Mouse (Mus musculus) midbrain, embryonic 11.5 days (tissue): ENCODE results near the gene Ptprf. TPM values are rescaled to one million over a fixed set of nuclear protein-coding genes. Genes with fewer than 3 reads are reported as not detected.

Source experiments
- ATAC-seq: fragments of 200-750 bp; cut with Nextera tagmentation; 2 replicates; pipeline ENCODE4 v1.8.0; 2017; ENCODE audit warnings: moderate TSS enrichment, moderate library complexity; ENCODE audit not compliant: low FRiP score
- DNase-seq: peaks from one replicate; pipeline ENCODE4 v3.0.0; 2015; ENCODE audit warnings: low spot score; ENCODE audit errors: missing footprints
- H3K27ac ChIP-seq: fragments of 300-500 bp; sonication (generic); 2 replicates; pipeline ENCODE4 v1.5.1; 2014; ENCODE audit warnings: low read depth, low read length
- H3K27me3 ChIP-seq: fragments of 300-500 bp; sonication (generic); 2 replicates; pipeline ENCODE4 v1.6.1; 2014; ENCODE audit warnings: mild to moderate bottlenecking, low read length, moderate library complexity, mixed read lengths; ENCODE audit not compliant: control insufficient read depth, insufficient read depth
- H3K36me3 ChIP-seq: fragments of 300-500 bp; sonication (generic); 2 replicates; pipeline ENCODE4 v1.6.1; 2014; ENCODE audit warnings: mild to moderate bottlenecking, low read length, moderate library complexity, mixed read lengths; ENCODE audit not compliant: control insufficient read depth, insufficient read depth
- H3K4me1 ChIP-seq: fragments of 300-500 bp; sonication (generic); 2 replicates; pipeline ENCODE4 v1.6.1; 2014; ENCODE audit warnings: low read length; ENCODE audit not compliant: control insufficient read depth, insufficient read depth
- H3K4me2 ChIP-seq: fragments of 300-500 bp; sonication (generic); 2 replicates; pipeline ENCODE4 v1.6.1; 2014; ENCODE audit warnings: mild to moderate bottlenecking, moderate library complexity
- H3K4me3 ChIP-seq: fragments of 300-500 bp; sonication (generic); 2 replicates; pipeline ENCODE4 v1.5.1; 2014; ENCODE audit warnings: low read depth, low read length
- H3K9ac ChIP-seq: fragments of 300-500 bp; sonication (generic); 2 replicates; pipeline ENCODE4 v1.6.1; 2014; ENCODE audit warnings: low read length
- H3K9me3 ChIP-seq: fragments of 300-500 bp; sonication (generic); 2 replicates; pipeline ENCODE4 v1.6.1; 2016; ENCODE audit warnings: low read length; ENCODE audit not compliant: control insufficient read depth
- WGBS: fragments of 180-500 bp; shearing (Covaris S2); extraction: QIAGEN DNeasy Blood & Tissue Kit; methylation state at CpG from one replicate; pipeline ENCODE4 v1.1.7; 2014; 5-methylcytosine and 5-hydroxymethylcytosine counted together
- polyA plus RNA-seq: library from polyadenylated mRNA; unstranded; fragments of >200 nt; fragmentation: Nextera tagmentation; extraction: Ambion mirVana; gene quantifications from 2 replicates; pipeline ENCODE4 v1.2.1, GENCODE M21; 2014

The Ptprf gene
- polyA plus RNA-seq, 1 experiment from 2014 or later, result 63.5 TPM

GRCm38 (mm10) chr4:118218521-118218920 lies 72.7 kb downstream of the Ptprf start:
- Histone ChIP-seq H3K4me3 (no peak overlapping the region), H3K36me3 (peaks cover 36% of the 10 kb centered on the region), H3K27me3 (no peaks in the 10 kb centered on the region), H3K4me1 (no peaks in the 10 kb centered on the region), H3K9me3 (no peaks in the 10 kb centered on the region), H3K4me2 (no peak overlapping the region), H3K9ac (no peak overlapping the region), H3K27ac (no peak overlapping the region)
- 91% methylated on average over 5 of the region's 5 CpGs for WGBS
- ATAC-seq (no peak), DNase-seq (no peak)

DNA sequence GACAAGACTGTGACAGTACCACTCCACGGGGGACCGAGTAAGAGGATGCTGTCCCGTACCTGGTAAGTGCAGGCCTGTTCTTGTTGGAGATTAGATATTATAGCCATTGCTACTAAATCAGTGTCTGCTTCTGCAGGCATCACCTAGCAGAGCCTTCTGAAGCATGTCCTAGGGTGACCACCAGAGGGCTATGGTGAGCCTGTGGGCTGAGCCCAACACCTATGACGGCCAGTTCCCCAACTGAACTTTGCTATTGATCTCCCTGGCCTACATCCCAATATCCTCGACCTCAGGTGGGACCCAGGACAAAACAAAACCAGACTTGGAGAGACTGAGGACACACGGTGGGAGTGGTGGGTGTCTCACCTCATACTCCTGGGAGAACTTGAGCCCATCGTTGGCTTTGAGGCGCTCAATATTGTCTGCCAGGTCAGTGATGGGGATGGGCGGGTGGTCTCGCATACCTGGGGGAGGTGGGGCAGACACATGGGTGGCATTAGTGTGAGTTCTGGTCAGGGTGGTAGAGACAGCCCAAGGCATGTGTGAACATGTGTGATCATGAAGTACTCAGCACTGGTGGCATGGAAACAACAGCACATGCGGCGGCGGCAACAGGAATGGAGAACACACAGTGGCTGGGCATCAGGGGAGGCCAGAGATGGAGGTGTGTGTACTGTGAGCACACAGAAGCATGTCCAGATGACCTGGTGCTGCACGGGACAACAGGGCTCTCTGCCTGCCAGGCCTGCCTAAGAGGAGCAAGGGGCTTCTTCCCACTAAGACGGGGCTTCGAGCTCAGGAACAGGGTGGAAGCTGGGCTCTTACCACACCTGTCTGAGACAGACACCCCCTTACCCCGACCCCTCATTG lies 74.2 kb downstream of the Ptprf start:
- no peak overlapping the region for H3K4me2 ChIP-seq
- ATAC-seq, result peak; percentile 55

DNA sequence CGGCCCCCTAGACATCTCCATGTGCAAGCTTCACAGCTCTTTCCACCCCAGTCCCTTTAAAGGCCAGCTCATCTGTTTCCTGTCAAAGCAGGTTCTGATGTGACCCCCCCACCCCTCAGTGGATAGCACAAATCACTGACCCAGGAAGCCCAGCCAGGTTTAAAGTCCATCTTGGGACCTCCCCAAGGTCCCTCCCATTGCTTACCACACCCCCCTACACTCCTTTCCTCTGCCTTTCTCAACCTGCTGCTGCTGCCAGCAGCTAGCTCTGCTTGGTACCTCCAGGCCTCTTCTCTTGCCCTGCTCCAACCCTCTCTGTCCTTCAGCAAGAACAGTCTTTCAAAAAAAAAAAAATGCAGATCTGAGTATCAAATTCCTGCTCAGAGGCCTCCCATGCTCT lies 76.3 kb downstream of the Ptprf start:
- DNase-seq, result no peak
- no peak overlapping the region for H3K4me2 ChIP-seq
- WGBS, result 89% methylated on average over 1 of the region's 1 CpGs
- H3K9ac ChIP-seq, result no peak overlapping the region
- H3K36me3 ChIP-seq, result peaks cover 44% of the 10 kb centered on the region
- no peaks in the 10 kb centered on the region for H3K27me3 ChIP-seq
- no peak overlapping the region for H3K4me3 ChIP-seq
- H3K27ac ChIP-seq, result no peak overlapping the region
- ATAC-seq, result no peak
- H3K4me1 ChIP-seq, result no peaks in the 10 kb centered on the region
- H3K9me3 ChIP-seq, result no peaks in the 10 kb centered on the region

More for the DNA sequence above, 74.2 kb downstream of the Ptprf start:
- Histone ChIP-seq H3K36me3 (peaks cover 39% of the 10 kb centered on the region), H3K4me3 (no peak overlapping the region), H3K4me1 (no peaks in the 10 kb centered on the region), H3K9me3 (no peaks in the 10 kb centered on the region), H3K9ac (no peak overlapping the region), H3K27me3 (no peaks in the 10 kb centered on the region), H3K27ac (no peak overlapping the region)
- WGBS, result 87% methylated on average over 17 of the region's 17 CpGs
- peak; percentile 89 for DNase-seq

DNA sequence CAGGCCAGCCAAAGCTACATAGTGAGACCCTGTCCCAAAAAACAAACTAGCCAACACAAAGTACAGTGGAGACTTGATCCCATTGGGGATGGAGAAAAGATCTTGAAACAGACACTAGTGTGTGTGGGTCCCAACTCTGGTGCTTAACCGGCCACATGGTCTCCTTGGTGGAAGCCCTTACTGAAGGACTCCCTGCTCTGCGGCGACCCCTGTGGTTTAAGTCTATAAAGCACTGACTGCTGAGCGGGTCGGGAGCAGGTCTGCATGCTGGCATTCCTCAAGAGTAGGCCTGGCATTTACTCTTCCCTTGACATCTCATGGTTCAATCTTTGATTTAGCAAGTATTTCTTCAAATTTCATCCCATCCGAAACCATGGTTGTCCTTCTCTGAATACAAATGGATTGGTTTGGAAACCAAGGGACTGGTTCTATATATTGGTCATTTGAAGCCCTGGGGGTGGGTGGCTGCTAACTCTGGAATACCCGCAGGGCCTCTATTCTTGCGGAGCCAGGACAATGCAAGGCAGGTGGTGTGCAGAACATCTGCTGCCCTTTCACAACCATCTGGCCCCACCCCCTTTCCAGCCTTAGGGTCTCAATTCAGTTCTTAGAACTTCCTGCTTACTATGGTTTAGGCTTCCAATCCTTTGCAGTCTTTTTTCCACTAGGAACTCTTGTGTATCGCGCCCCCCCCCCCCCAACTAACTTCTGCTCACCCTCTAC lies 84.1 kb downstream of the Ptprf start:
- 58% methylated on average over 10 of the region's 10 CpGs for WGBS

GRCm38 (mm10) chr4:118205906-118206305 lies 85.3 kb downstream of the Ptprf start:
- H3K27me3 ChIP-seq, result no peaks in the 10 kb centered on the region
- no peak overlapping the region for H3K4me3 ChIP-seq
- 87% methylated on average over 2 of the region's 2 CpGs for WGBS
- no peak for ATAC-seq
- H3K9ac ChIP-seq, result no peak overlapping the region
- DNase-seq, result no peak
- no peak overlapping the region for H3K4me2 ChIP-seq
- H3K36me3 ChIP-seq, result peaks cover 21% of the 10 kb centered on the region
- no peak overlapping the region for H3K27ac ChIP-seq
- H3K4me1 ChIP-seq, result peaks cover 4% of the 10 kb centered on the region; the same call in 1 of the 2 replicates
- no peaks in the 10 kb centered on the region for H3K9me3 ChIP-seq

More for the DNA sequence above, 84.1 kb downstream of the Ptprf start:
- peaks cover 4% of the 10 kb centered on the region; the same call in 1 of the 2 replicates for H3K4me1 ChIP-seq
- DNase-seq (no peak), ATAC-seq (peak; percentile 51)
- H3K27me3 ChIP-seq, result no peaks in the 10 kb centered on the region
- H3K9ac ChIP-seq, result no peak overlapping the region
- H3K4me3 ChIP-seq, result no peak overlapping the region
- H3K36me3 ChIP-seq, result peaks cover 32% of the 10 kb centered on the region
- no peak overlapping the region for H3K27ac ChIP-seq
- H3K9me3 ChIP-seq, result no peaks in the 10 kb centered on the region
- no peak overlapping the region for H3K4me2 ChIP-seq

DNA sequence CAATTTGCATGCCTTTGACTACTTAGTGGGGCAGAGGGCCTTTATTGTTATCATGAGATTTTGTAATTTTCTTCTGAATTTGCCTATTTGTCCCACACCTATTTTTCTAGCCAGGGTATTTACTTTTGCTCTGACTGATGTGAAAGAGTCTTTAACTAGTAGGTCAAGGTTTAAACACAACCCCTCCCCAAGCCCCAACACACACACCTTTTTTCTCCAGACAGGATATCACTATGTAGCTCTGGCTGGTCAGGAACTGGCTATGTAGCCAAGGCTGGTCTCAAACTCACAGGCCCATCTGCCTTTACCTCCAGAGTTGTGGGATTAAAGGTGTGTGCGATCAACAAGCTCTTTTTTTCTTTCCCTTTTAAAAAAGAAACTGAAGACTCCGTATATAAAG lies 92.1 kb downstream of the Ptprf start:
- Histone ChIP-seq H3K9me3 (no peaks in the 10 kb centered on the region), H3K36me3 (no peaks in the 10 kb centered on the region), H3K4me3 (no peak overlapping the region), H3K4me2 (no peak overlapping the region), H3K27me3 (no peaks in the 10 kb centered on the region), H3K27ac (no peak overlapping the region), H3K9ac (no peak overlapping the region), H3K4me1 (no peaks in the 10 kb centered on the region)
- 93% methylated on average over 2 of the region's 2 CpGs for WGBS
- ATAC-seq, result no peak
- DNase-seq, result no peak

- Histone ChIP-seq H3K9ac (no peak overlapping the region), H3K27ac (no peak overlapping the region), H3K27me3 (no peaks in the 10 kb centered on the region), H3K4me2 (no peak overlapping the region), H3K4me1 (no peaks in the 10 kb centered on the region), H3K9me3 (no peaks in the 10 kb centered on the region), H3K4me3 (no peak overlapping the region), H3K36me3 (no peaks in the 10 kb centered on the region)
- no peak for DNase-seq
- 88% methylated on average over 3 of the region's 3 CpGs for WGBS
- no peak for ATAC-seq
Measured at GRCm38 (mm10) chr4:118198606-118199005, 92.6 kb downstream of the Ptprf start.

- Histone ChIP-seq H3K9ac (no peak overlapping the region), H3K27ac (no peak overlapping the region), H3K27me3 (no peaks in the 10 kb centered on the region), H3K4me3 (no peak overlapping the region), H3K36me3 (no peaks in the 10 kb centered on the region), H3K4me2 (no peak overlapping the region), H3K9me3 (no peaks in the 10 kb centered on the region), H3K4me1 (no peaks in the 10 kb centered on the region)
- ATAC-seq, result no peak
- no peak for DNase-seq
- WGBS, result 93% methylated on average over 10 of the region's 10 CpGs
Measured at GRCm38 (mm10) chr4:118196185-118196584, 95.0 kb downstream of the Ptprf start.
